Mouse (Mus musculus) MEL (cell line): ENCODE data around the gene Itga11.

Experiments used
- CHD2 ChIP-seq: IDR thresholded peaks from 2 replicates; pipeline ENCODE4 v1.6.1; 2011; ENCODE audit warnings: low read length, improper control_type of control experiment
- CTCF ChIP-seq, 3 experiments: IDR thresholded peaks in 2 of 3; conservative IDR thresholded peaks in 1 of 3; 2 replicates each; pipeline ENCODE4 v1.5.1; 2011 to 2012; ENCODE audit warnings: low read length in 3 of 3, low read depth in 2 of 3, mild to moderate bottlenecking in 2 of 3, improper control_type of control experiment in 1 of 3, inconsistent platforms in 1 of 3, mixed read lengths in 1 of 3, moderate library complexity in 1 of 3; ENCODE audit not compliant: control insufficient read depth in 1 of 3, insufficient read depth in 1 of 3, poor library complexity in 1 of 3, severe bottlenecking in 1 of 3
- E2F4 ChIP-seq: IDR thresholded peaks from 2 replicates; pipeline ENCODE4 v1.6.1; 2011; ENCODE audit warnings: low read depth, low read length, improper control_type of control experiment, borderline replicate concordance
- EP300 ChIP-seq, 2 experiments: IDR thresholded peaks; 2 replicates each; pipeline ENCODE4 v1.6.1; 2011; ENCODE audit warnings: improper control_type of control experiment in 2 of 2, low read length in 2 of 2, low read depth in 1 of 2, mild to moderate bottlenecking in 1 of 2
- MAZ ChIP-seq: IDR thresholded peaks from 2 replicates; pipeline ENCODE4 v1.6.1; 2012; ENCODE audit warnings: low read depth, mild to moderate bottlenecking, inconsistent platforms, low read length, improper control_type of control experiment
- POLR2A ChIP-seq, 2 experiments: IDR thresholded peaks; 2 replicates each; pipeline ENCODE4 v1.6.1; 2011 to 2012; ENCODE audit warnings: low read length in 2 of 2, mild to moderate bottlenecking in 2 of 2, control low read depth in 1 of 2, improper control_type of control experiment in 1 of 2, low read depth in 1 of 2, moderate library complexity in 1 of 2; ENCODE audit not compliant: control insufficient read depth in 1 of 2, insufficient read depth in 1 of 2, poor library complexity in 1 of 2
- TAL1 ChIP-seq: IDR thresholded peaks from 2 replicates; pipeline ENCODE4 v1.6.1; 2012; ENCODE audit warnings: mild to moderate bottlenecking, inconsistent platforms, low read length, moderate library complexity, mixed read lengths
- USF1 ChIP-seq: IDR thresholded peaks from 2 replicates; pipeline ENCODE4 v1.6.1; 2014; ENCODE audit warnings: low read depth, mild to moderate bottlenecking, inconsistent platforms, low read length, improper control_type of control experiment, moderate library complexity
- ZKSCAN1 ChIP-seq: IDR thresholded peaks from 2 replicates; pipeline ENCODE4 v1.6.1; 2012; ENCODE audit warnings: low read depth, mild to moderate bottlenecking, inconsistent platforms, low read length, improper control_type of control experiment, moderate library complexity

- no peak for TF ChIP-seq TAL1
- no peak for TF ChIP-seq MAZ
- TF ChIP-seq POLR2A (IDR thresholded peaks at IDR 0.05; ENCODE audit: control insufficient read depth in 1 of 2, insufficient read depth in 1 of 2, low read depth in 1 of 2, low read length in 2 of 2, poor library complexity in 1 of 2): no peak
- TF ChIP-seq E2F4: no peak
- TF ChIP-seq CTCF (IDR thresholded peaks at IDR 0.05 in 2 of 3, conservative IDR thresholded peaks at IDR 0.05 in 1 of 3; ENCODE audit: control insufficient read depth in 1 of 3, insufficient read depth in 1 of 3, low read depth in 2 of 3, low read length in 3 of 3, poor library complexity in 1 of 3, severe bottlenecking in 1 of 3): no peak
- TF ChIP-seq ZKSCAN1: no peak
- TF ChIP-seq USF1: no peak
- no peak for TF ChIP-seq CHD2
- TF ChIP-seq EP300 (IDR thresholded peaks at IDR 0.05; ENCODE audit: low read depth in 1 of 2, low read length in 2 of 2): no peak
These were observed 141.9 kb downstream of the Itga11 start for GRCm38 (mm10) chr9:62819494-62819893.
